Mouse (Mus musculus) small intestine, adult 2 months (tissue): ENCODE measurements around the gene Uba7.

Experiments
- CTCF ChIP-seq: fragments of 200-500 bp; IDR thresholded peaks from 2 replicates; pipeline ENCODE4 v1.5.1; 2012; ENCODE audit warnings: low read depth, mild to moderate bottlenecking, control low read depth, inconsistent platforms, low read length, moderate library complexity, mixed read lengths; ENCODE audit not compliant: insufficient replicate concordance, insufficient read length; ENCODE audit errors: extremely low read depth
- POLR2A ChIP-seq: fragments of 200-500 bp; IDR thresholded peaks from 2 replicates; pipeline ENCODE4 v1.6.1; 2012; ENCODE audit warnings: low read depth, mild to moderate bottlenecking, control low read depth, inconsistent platforms, low read length, moderate library complexity

- no peak for TF ChIP-seq POLR2A
- TF ChIP-seq CTCF = no peak
Observed at GRCm38 (mm10) chr9:107983421-107983890, 8.2 kb downstream of the Uba7 start.
